Mouse (Mus musculus) limb, embryonic 15.5 days (tissue): ENCODE data around the gene Cyp4f14. TPM values are rescaled to one million over a fixed set of nuclear protein-coding genes. Genes with fewer than 3 reads are reported as not detected.

ENCODE experiments used
- ATAC-seq: fragments of 200-750 bp; cut with Nextera tagmentation; 2 replicates; pipeline ENCODE4 v1.8.0; 2017; ENCODE audit warnings: low read depth, moderate TSS enrichment; ENCODE audit not compliant: insufficient number of reproducible peaks, low FRiP score, low TSS enrichment
- H3K27ac ChIP-seq: fragments of 300-500 bp; sonication (generic); 2 replicates; pipeline ENCODE4 v1.5.1; 2015; ENCODE audit warnings: moderate library complexity, mild to moderate bottlenecking, inconsistent platforms
- H3K27me3 ChIP-seq: fragments of 300-500 bp; sonication (generic); 2 replicates; pipeline ENCODE4 v1.6.1; 2015; ENCODE audit warnings: inconsistent platforms
- H3K36me3 ChIP-seq: fragments of 300-500 bp; sonication (generic); 2 replicates; pipeline ENCODE4 v1.6.1; 2015; ENCODE audit warnings: inconsistent platforms
- H3K4me1 ChIP-seq: fragments of 300-500 bp; sonication (generic); 2 replicates; pipeline ENCODE4 v1.6.1; 2015; ENCODE audit warnings: inconsistent platforms
- H3K4me2 ChIP-seq: fragments of 300-500 bp; sonication (generic); 2 replicates; pipeline ENCODE4 v1.6.1; 2015; ENCODE audit warnings: mild to moderate bottlenecking, inconsistent platforms
- H3K4me3 ChIP-seq: fragments of 300-500 bp; sonication (generic); 2 replicates; pipeline ENCODE4 v1.5.1; 2015; ENCODE audit warnings: mild to moderate bottlenecking, inconsistent platforms
- H3K9ac ChIP-seq: fragments of 300-500 bp; sonication (generic); 2 replicates; pipeline ENCODE4 v1.6.1; 2015; ENCODE audit warnings: inconsistent platforms
- H3K9me3 ChIP-seq: fragments of 300-500 bp; sonication (generic); 2 replicates; pipeline ENCODE4 v1.6.1; 2016; ENCODE audit warnings: inconsistent platforms
- WGBS: fragments of 180-500 bp; shearing (Covaris S2); methylation state at CpG from one replicate; pipeline ENCODE4 v1.1.7; 2015; 5-methylcytosine and 5-hydroxymethylcytosine counted together
- polyA plus RNA-seq: library from polyadenylated mRNA; unstranded; fragments of >200 nt; fragmentation: Nextera tagmentation; extraction: Ambion mirVana; gene quantifications from 2 replicates; pipeline ENCODE4 v1.2.1, GENCODE M21; 2015

The Cyp4f14 gene
- polyA plus RNA-seq, 1 experiment from 2014 or later: not detected

DNA sequence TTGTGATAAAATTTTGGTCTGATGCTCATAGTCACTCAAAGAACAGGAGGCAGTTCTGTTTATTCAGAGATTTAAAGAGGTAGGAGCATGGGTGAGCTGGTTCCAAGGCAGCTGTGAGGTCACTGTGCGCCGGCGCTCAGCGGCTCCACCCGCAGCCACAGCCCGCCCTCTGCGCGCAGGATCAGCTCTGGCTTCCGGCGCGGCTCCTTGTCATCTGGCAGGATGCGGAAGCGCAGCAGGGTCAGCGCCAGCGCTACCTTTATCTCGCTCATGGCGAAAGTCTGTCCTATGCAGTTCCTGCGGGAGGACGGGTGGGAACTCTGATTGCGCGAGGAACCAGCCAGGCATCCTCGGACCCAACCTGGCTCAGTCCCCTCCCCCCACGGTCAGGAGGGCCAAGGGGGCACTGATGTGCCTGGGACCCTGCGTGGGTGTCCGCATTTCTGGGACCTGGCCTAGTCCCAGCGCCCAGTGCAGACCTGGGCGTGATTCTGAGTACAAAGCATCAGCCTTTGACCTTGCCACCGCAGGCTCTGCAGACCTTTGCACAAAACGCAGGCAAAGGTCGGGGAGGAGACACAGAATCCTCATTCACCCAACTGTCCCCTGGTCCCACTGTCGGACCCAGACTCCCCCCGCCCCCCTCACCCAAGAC, 7.6 kb upstream of the Cyp4f14 start:
- Histone ChIP-seq H3K36me3 (no peaks in the 10 kb centered on the region), H3K9ac (peak overlapping the region; percentile 46), H3K9me3 (no peaks in the 10 kb centered on the region; the same call in 1 of the 2 replicates), H3K27me3 (no peaks in the 10 kb centered on the region), H3K4me2 (peak overlapping the region; percentile 80), H3K4me1 (peaks cover 9% of the 10 kb centered on the region; the same call in 1 of the 2 replicates), H3K4me3 (peak overlapping the region; percentile 49), H3K27ac (no peak overlapping the region)
- WGBS: 19% methylated on average over 32 of the region's 32 CpGs
- no peak for ATAC-seq

- Histone ChIP-seq H3K27me3 (no peaks in the 10 kb centered on the region), H3K4me1 (peaks cover 9% of the 10 kb centered on the region; the same call in 1 of the 2 replicates), H3K9me3 (no peaks in the 10 kb centered on the region; the same call in 1 of the 2 replicates), H3K4me3 (no peak overlapping the region), H3K4me2 (no peak overlapping the region), H3K36me3 (no peaks in the 10 kb centered on the region), H3K9ac (no peak overlapping the region), H3K27ac (no peak overlapping the region)
- ATAC-seq: no peak
- 94% methylated on average over 1 of the region's 1 CpGs for WGBS
Measured at GRCm38 (mm10) chr17:32923681-32924080, 6.5 kb upstream of the Cyp4f14 start.

DNA sequence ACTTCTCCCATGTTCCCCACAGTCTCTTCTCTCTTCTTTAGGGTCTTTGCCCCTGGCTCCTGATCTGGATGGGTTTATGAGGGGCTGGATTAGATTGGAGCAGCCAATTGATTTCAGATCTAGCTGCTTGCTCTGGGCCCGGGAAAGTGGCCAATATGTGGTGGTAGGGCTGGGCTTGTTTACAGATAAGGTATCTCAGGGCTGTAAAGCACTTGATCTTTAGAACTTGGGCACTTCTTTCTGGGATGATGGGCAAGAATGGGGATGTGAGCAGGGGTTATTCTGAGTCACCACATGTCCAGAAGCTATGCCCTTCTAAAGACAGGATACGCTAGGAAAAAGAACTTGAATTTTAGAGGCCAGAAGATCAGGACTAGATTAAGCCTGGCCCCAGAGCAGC, 2.0 kb upstream of the Cyp4f14 start:
- H3K9ac ChIP-seq: no peak overlapping the region
- no peaks in the 10 kb centered on the region for H3K36me3 ChIP-seq
- no peaks in the 10 kb centered on the region for H3K4me1 ChIP-seq
- H3K4me3 ChIP-seq: no peak overlapping the region
- no peak for ATAC-seq
- H3K27me3 ChIP-seq: no peaks in the 10 kb centered on the region
- H3K4me2 ChIP-seq: no peak overlapping the region
- H3K9me3 ChIP-seq: no peaks in the 10 kb centered on the region; the same call in 1 of the 2 replicates
- no peak overlapping the region for H3K27ac ChIP-seq
- 57% methylated on average over 2 of the region's 2 CpGs for WGBS

GRCm38 (mm10) chr17:32916075-32916474, 1.1 kb downstream of the Cyp4f14 start:
- H3K9me3 ChIP-seq: no peaks in the 10 kb centered on the region; the same call in 1 of the 2 replicates
- H3K27ac ChIP-seq: no peak overlapping the region
- H3K4me3 ChIP-seq: no peak overlapping the region
- no peaks in the 10 kb centered on the region for H3K4me1 ChIP-seq
- no peaks in the 10 kb centered on the region for H3K36me3 ChIP-seq
- no peak overlapping the region for H3K9ac ChIP-seq
- 83% methylated on average over 1 of the region's 1 CpGs for WGBS
- no peak for ATAC-seq
- H3K27me3 ChIP-seq: no peaks in the 10 kb centered on the region
- no peak overlapping the region for H3K4me2 ChIP-seq

- 0 out of 2 replicates have a peak, but pooled peaks cover 3% of the 10 kb centered on the region for H3K4me1 ChIP-seq
- H3K9me3 ChIP-seq: no peaks in the 10 kb centered on the region
- H3K4me2 ChIP-seq: no peak overlapping the region
- no peak for ATAC-seq
- no peak overlapping the region for H3K4me3 ChIP-seq
- H3K27me3 ChIP-seq: peaks cover 11% of the 10 kb centered on the region; the same call in 1 of the 2 replicates
- H3K36me3 ChIP-seq: no peaks in the 10 kb centered on the region
- H3K9ac ChIP-seq: no peak overlapping the region
- WGBS: 79% methylated on average over 10 of the region's 10 CpGs
- H3K27ac ChIP-seq: no peak overlapping the region
Measured at GRCm38 (mm10) chr17:32906172-32906571, 11.0 kb downstream of the Cyp4f14 start.

- peaks cover 11% of the 10 kb centered on the region; the same call in 1 of the 2 replicates for H3K27me3 ChIP-seq
- H3K4me3 ChIP-seq: peak overlapping the region; percentile 8; the same call in 1 of the 2 replicates
- 0 out of 2 replicates have a peak overlapping the region, but pooled peaks have one; percentile 24 for H3K4me2 ChIP-seq
- WGBS: 8% methylated on average over 19 of the region's 19 CpGs
- 0 out of 2 replicates have a peak, but pooled peaks cover 3% of the 10 kb centered on the region for H3K4me1 ChIP-seq
- no peak overlapping the region for H3K27ac ChIP-seq
- no peaks in the 10 kb centered on the region for H3K36me3 ChIP-seq
- no peaks in the 10 kb centered on the region for H3K9me3 ChIP-seq
- H3K9ac ChIP-seq: no peak overlapping the region
- no peak for ATAC-seq
Measured at GRCm38 (mm10) chr17:32905239-32905638, 11.9 kb downstream of the Cyp4f14 start.

GRCm38 (mm10) chr17:32904414-32904813, 12.7 kb downstream of the Cyp4f14 start:
- no peaks in the 10 kb centered on the region for H3K36me3 ChIP-seq
- H3K4me1 ChIP-seq: 0 out of 2 replicates have a peak, but pooled peaks cover 3% of the 10 kb centered on the region
- no peak overlapping the region for H3K9ac ChIP-seq
- no peak overlapping the region for H3K27ac ChIP-seq
- peaks cover 11% of the 10 kb centered on the region; the same call in 1 of the 2 replicates for H3K27me3 ChIP-seq
- no peak overlapping the region for H3K4me2 ChIP-seq
- H3K4me3 ChIP-seq: no peak overlapping the region
- H3K9me3 ChIP-seq: no peaks in the 10 kb centered on the region
- ATAC-seq: no peak
- WGBS: 70% methylated on average over 2 of the region's 2 CpGs

- Histone ChIP-seq H3K4me3 (no peak overlapping the region), H3K4me1 (0 out of 2 replicates have a peak, but pooled peaks cover 3% of the 10 kb centered on the region), H3K36me3 (no peaks in the 10 kb centered on the region), H3K27ac (no peak overlapping the region), H3K9ac (no peak overlapping the region), H3K27me3 (peaks cover 11% of the 10 kb centered on the region; the same call in 1 of the 2 replicates), H3K9me3 (no peaks in the 10 kb centered on the region), H3K4me2 (no peak overlapping the region)
- ATAC-seq: no peak
- 50% methylated on average over 1 of the region's 1 CpGs for WGBS
Measured at GRCm38 (mm10) chr17:32901751-32902525, 15.2 kb downstream of the Cyp4f14 start.

DNA sequence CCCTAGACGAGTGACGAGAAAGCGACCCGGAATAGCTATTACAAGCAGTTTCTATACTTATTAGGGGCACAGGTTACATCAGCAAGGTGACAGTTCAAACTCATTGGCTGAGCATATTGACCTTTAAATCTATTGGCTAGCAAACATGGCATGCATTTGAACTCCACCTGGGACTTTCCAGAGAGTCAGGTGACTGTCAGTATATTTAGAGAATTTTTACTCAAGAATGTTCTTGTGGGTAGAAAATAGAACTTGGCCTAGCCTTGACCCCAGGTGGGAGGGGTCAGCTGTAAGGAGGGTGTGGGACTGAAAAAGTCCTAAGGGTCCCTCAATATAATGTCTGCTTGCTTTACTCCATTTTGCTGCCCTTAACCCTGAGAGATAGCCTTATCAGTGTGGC, 21.7 kb downstream of the Cyp4f14 start:
- Histone ChIP-seq H3K27ac (no peak overlapping the region), H3K36me3 (no peaks in the 10 kb centered on the region), H3K4me1 (peaks cover 6% of the 10 kb centered on the region), H3K4me3 (no peak overlapping the region), H3K9me3 (no peaks in the 10 kb centered on the region), H3K27me3 (no peaks in the 10 kb centered on the region), H3K4me2 (no peak overlapping the region), H3K9ac (no peak overlapping the region)
- ATAC-seq: no peak
- 90% methylated on average over 4 of the region's 4 CpGs for WGBS

DNA sequence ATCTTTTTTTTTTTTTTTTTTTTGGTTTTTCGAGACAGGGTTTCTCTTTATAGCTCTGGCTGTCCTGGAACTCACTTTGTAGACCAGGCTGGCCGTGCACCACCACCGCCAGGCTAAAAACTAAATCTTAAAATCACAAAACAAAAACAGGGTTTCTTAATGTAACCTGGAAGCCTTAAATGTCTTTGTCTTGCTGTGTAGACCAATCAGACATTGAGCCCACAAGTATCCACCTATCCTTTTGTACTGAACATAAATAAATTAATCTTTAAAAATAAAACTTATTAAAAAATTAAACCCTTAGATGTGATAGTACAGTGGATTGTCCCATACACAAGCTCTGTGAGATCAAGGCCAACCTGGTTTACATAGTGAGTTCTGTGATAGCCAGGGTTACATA, 23.2 kb downstream of the Cyp4f14 start:
- ATAC-seq: no peak
- no peak overlapping the region for H3K4me2 ChIP-seq
- WGBS: 86% methylated on average over 3 of the region's 3 CpGs

GRCm38 (mm10) chr17:32891239-32892180, 25.6 kb downstream of the Cyp4f14 start, which contains the start of gene Zfp870:
Gene Zfp870 (minus strand): TSS chr17:32891642.
- 10% methylated on average over 33 of the region's 33 CpGs for WGBS
- Histone ChIP-seq H3K36me3 (peaks cover 6% of the 10 kb centered on the region; the same call in 1 of the 2 replicates), H3K4me3 (peak within 1 kb of the TSS; percentile 76), H3K27me3 (no peaks in the 10 kb centered on the region), H3K27ac (peak within 1 kb of the TSS; percentile 88), H3K4me1 (peaks cover 12% of the 10 kb centered on the region), H3K9me3 (no peaks in the 10 kb centered on the region), H3K9ac (peak within 1 kb of the TSS; percentile 70), H3K4me2 (peak within 1 kb of the TSS; percentile 69)
- peak; percentile 95 for ATAC-seq

More for the DNA sequence above, 23.2 kb downstream of the Cyp4f14 start:
- Histone ChIP-seq H3K27ac (no peak overlapping the region), H3K9me3 (no peaks in the 10 kb centered on the region), H3K27me3 (no peaks in the 10 kb centered on the region), H3K4me1 (peaks cover 12% of the 10 kb centered on the region), H3K36me3 (no peaks in the 10 kb centered on the region), H3K9ac (no peak overlapping the region), H3K4me3 (no peak overlapping the region)
